Mouse (Mus musculus): ENCODE measurements around the gene Sik1.

Gene Sik1

DNA sequence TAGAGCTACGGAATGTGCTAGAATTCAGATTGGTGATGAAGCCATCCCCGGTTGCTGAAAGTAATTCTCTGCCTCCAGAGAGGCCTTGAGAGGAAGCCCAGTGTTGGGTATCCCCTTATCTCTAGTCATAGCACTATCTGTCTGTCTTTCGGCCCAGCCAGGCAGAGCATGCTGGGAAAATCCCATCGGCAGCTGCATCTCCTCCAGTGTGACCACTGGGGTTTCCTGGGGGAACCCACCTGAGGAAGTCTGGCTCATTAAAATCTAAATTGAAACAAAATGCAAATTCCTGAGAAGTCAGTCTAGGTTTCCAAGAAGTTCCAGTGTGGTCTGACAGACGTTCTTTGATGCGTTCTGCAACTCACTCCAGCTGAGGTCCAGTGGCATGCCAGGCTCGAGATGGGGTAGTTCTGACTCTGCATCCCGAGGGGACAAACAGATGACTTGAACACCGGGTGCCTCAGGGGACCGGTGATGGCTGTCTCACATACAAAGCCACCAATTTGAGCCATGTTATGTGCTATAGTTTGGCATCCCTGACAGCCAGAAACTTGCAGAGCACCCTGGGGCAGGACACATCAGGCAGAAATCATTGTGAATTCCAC lies 19.8 kb upstream of the Sik1 start:
- no peak for DNase-seq (ENCODE audit: low spot score)

GRCm38 (mm10) chr17:31874691-31875090 lies 19.1 kb upstream of the Sik1 start:
- no peak for DNase-seq (ENCODE audit: low spot score)

DNA sequence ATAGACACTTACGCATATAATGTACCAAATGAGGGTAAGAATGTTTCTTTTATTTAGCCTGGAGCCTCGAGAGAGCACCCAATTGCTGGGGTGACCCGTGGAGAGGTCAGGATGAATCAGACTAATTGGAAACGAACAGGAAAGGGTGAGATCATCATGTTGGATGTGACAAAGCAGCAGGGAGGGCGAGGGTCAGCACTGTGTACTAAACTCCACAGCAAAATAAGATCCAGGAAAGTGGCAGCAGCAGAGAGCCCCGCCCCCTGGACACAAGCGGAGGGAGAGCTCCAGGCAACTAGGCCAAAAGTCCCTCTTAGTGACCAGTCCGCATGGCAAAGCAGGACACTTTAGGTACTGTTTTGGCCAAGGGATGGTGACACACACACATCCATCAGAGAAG lies 18.4 kb upstream of the Sik1 start:
- no peak for DNase-seq (ENCODE audit: low spot score)

- DNase-seq (ENCODE audit: low spot score), result no peak
Measured at GRCm38 (mm10) chr17:31873185-31873870, 17.7 kb upstream of the Sik1 start.

DNA sequence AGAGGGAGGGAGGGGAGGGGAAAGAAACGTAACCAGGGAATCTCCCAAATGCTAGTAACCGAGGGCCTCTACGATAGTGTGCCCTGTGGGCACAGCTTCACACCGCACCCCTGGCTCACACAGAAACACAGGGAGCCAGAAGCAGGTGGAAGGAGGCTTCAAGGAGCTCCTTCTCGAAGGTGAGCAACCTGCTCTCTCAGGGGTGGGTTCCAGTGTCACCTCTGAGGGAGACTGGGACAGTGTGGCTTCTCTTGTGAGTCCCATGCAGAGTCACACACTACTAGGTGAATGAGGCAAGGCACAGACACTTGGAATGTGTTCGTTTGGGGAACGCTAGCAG lies 17.2 kb upstream of the Sik1 start:
- no peak for DNase-seq (ENCODE audit: low spot score)

- DNase-seq (ENCODE audit: low spot score), result no peak
Measured at GRCm38 (mm10) chr17:31871968-31872825, 16.6 kb upstream of the Sik1 start.

DNA sequence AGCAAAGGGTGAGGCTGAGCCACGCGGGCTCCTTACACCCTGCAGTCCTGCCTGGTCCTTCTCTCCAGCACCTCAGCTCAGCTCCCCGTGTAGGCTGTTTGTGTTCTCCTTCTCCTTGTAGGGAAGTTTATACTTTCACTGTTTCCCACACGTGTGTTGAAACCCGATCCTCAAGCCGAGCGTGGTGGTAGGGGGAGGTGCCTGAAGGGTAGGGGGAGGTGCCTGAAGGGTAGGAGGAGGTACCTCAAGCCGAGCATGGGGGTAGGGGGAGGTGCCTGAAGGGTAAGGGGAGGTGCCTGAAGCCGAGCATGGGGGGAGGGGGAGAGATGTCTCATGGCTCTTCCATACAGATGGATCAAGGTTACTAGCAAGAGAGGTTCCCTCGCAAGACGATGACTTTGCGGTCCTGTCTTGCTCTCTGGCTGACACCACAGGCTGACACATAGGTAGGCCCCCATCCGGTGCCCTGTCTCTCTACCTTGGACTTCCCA lies 15.4 kb upstream of the Sik1 start:
- no peak for DNase-seq (ENCODE audit: low spot score)

- no peak for DNase-seq (ENCODE audit: low spot score)
Measured at GRCm38 (mm10) chr17:31870446-31870845, 14.8 kb upstream of the Sik1 start.

DNA sequence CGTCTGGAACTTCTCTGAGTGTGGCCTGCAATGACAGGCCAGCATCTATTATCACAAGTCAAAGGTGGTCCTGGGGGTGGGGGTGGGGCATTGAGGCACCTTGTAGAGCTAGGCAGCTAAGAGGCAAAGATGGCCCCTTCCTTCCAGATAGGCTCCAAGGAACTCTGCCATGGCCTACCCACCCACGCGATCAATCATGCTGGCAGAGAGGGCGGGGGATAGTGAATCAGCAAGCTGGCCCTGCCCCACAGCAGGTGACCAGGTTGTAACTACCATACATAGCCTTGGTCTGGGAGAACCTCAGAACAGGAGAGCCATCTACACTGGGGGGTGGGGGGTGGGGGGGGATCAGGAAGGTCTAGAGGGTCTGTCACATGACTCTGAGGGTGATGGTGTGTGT lies 12.5 kb upstream of the Sik1 start:
- DNase-seq (ENCODE audit: low spot score), result no peak

DNA sequence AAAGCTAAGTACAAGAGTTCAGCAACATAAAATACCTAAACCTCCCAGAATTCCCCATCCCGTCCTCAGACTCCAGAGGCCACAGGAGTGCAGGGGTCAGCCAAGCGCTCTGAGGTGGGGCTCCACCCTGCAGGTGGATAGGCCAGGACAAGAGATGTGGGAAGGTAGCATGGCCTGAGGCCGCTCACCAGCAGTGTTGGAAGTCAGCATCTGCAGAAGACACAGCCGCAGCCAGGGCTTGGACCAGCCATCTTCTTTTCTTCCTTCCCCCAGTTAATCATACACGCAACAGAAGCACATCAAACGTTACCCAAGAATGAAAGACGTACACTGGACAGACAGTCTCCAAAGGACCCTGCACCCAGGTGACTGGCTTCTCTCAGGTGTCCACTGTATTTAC lies 11.5 kb upstream of the Sik1 start:
- no peak for DNase-seq (ENCODE audit: low spot score)

DNA sequence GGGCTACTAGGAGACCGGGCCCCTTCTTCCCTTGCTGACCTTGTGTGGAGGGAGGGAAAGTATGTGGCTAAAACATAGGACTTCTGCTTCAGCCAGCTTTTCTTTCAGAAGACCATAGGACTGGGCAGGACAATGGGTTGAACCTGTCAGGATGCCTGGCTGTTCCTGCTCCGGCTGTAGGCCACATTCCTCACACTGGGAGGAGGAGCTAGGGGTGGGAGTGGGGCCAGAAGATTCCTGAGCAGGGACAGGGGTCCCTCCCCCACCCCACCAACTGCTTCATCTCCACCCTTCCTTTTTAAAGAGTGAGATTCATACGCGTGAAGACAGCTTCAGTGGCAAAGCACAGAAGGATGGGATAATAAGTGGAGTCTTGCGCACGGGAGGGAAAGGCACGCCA lies 10.0 kb upstream of the Sik1 start:
- DNase-seq (ENCODE audit: low spot score), result no peak

- no peak for DNase-seq (ENCODE audit: low spot score)
Measured at GRCm38 (mm10) chr17:31864666-31865450, 9.3 kb upstream of the Sik1 start.

GRCm38 (mm10) chr17:31863151-31863815 lies 7.7 kb upstream of the Sik1 start:
- no peak for DNase-seq (ENCODE audit: low spot score)

DNA sequence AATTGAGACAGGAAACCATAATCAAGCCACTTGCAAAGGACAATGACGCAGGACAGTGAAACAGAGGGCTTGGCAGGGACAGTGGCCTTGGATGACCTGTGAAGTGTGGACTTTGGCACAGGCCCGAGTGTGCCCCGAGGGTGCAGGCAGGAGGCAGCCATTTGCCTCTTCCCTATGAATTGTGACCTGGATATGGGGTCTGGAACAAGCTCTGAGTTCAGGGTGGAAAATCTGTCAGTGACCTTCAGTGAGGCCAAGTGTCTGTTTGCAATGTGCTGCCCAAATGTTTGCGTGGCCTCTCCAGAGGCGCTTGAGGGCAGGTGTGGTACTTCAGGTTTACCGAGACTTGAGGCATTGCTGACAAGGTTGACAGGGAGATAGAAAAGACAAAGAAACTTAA lies 6.5 kb upstream of the Sik1 start:
- no peak for DNase-seq (ENCODE audit: low spot score)

DNA sequence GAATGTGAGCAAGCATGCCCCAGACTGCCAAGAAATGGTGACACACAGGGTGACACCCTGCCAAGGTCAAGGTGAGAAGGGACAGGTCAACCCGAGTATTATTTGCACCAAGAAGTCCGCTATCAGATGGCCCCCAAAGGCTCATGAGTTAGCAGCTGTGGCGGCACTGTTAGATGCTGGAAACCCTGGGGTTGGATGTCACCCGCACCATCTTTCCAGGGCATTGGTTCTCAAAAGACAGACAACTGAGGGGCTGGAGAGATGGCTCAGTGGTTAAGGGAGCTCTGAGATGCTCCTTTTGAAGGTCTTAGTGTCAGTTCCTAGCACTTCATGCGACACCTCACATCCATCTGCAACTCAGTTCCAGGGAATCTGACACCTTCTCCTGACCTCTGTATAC lies 6.1 kb upstream of the Sik1 start:
- no peak for DNase-seq (ENCODE audit: low spot score)

- no peak for DNase-seq (ENCODE audit: low spot score)
Measured at GRCm38 (mm10) chr17:31860856-31861255, 5.3 kb upstream of the Sik1 start.

DNA sequence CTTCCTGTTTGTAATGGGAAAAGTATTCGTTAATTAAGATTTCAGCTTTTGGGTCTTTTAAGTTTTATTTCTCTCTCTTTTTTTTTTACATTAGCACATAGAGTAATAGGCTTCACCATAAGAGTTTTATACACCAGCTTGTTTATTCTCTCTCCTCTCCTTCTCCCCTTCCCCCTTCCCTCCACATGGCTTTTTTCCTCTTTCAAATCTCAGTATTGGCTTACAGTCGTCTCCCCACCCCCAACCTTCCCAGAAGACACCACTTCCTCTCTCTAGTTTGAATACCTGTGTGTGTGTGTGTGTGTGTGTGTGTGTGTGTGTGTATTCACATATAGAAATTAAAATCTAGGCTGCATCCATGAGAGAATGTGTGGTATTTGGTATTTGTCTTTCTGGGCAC lies 3.8 kb upstream of the Sik1 start:
- DNase-seq (ENCODE audit: low spot score), result no peak

- no peak for DNase-seq (ENCODE audit: low spot score)
Measured at GRCm38 (mm10) chr17:31858786-31859185, 3.2 kb upstream of the Sik1 start.

- DNase-seq (ENCODE audit: low spot score), result no peak
Measured at GRCm38 (mm10) chr17:31857903-31858426, 2.4 kb upstream of the Sik1 start.

- no peak for DNase-seq (ENCODE audit: low spot score)
Measured at GRCm38 (mm10) chr17:31857251-31857650, 1.6 kb upstream of the Sik1 start.

GRCm38 (mm10) chr17:31856519-31857160 lies 1.0 kb upstream of the Sik1 start:
- peak; percentile 76 for DNase-seq (ENCODE audit: low spot score)

Data from testis, postnatal 14 days (tissue).